Mouse (Mus musculus) embryonic fibroblast, embryonic 13.5 days (primary cell): ENCODE data around the gene Atf7.

Experiments used
- CTCF ChIP-seq: IDR thresholded peaks from 2 replicates; pipeline ENCODE4 v1.5.1; 2011; ENCODE audit warnings: mild to moderate bottlenecking, control low read depth, low read length, moderate library complexity, borderline replicate concordance; ENCODE audit not compliant: insufficient read depth
- POLR2A ChIP-seq: IDR thresholded peaks from 2 replicates; pipeline ENCODE4 v1.6.1; 2011; ENCODE audit warnings: low read depth, mild to moderate bottlenecking, control low read depth, low read length, moderate library complexity

GRCm38 (mm10) chr15:102524892-102525485, 100.3 kb downstream of the Atf7 start, which contains the start of gene Npff:
- peak; percentile 73; the same call in 1 of the 2 replicates for TF ChIP-seq CTCF
- TF ChIP-seq POLR2A: no peak
